Mouse (Mus musculus) liver, postnatal 0 days (tissue): ENCODE measurements around the gene Snw1. TPM values are rescaled to one million over a fixed set of nuclear protein-coding genes. Genes with fewer than 3 reads are reported as not detected.

Experiments
- ATAC-seq: fragments of 200-750 bp; cut with Nextera tagmentation; 2 replicates; pipeline ENCODE4 v1.8.0; 2017; ENCODE audit warnings: mild to moderate bottlenecking, moderate library complexity
- DNase-seq: peaks from one replicate; pipeline ENCODE4 v3.0.0-alpha.2; 2016
- H3K27ac ChIP-seq: fragments of 300-500 bp; sonication (generic); 2 replicates; pipeline ENCODE4 v1.5.1; 2014; ENCODE audit warnings: antibody characterized with exemption, moderate library complexity, mild to moderate bottlenecking, low read depth
- H3K27me3 ChIP-seq: fragments of 300-500 bp; sonication (generic); 2 replicates; pipeline ENCODE4 v1.6.1; 2014; ENCODE audit warnings: low read length, control low read depth, mixed read lengths; ENCODE audit not compliant: insufficient read depth
- H3K36me3 ChIP-seq: fragments of 300-500 bp; sonication (generic); replicated peaks from 2 replicates; pipeline ENCODE4 v1.6.1; 2014; ENCODE audit warnings: mild to moderate bottlenecking, control low read depth, low read length, moderate library complexity, mixed read lengths; ENCODE audit not compliant: insufficient read depth
- H3K4me1 ChIP-seq: fragments of 300-500 bp; sonication (generic); 2 replicates; pipeline ENCODE4 v1.6.1; 2014; ENCODE audit warnings: antibody characterized with exemption, mild to moderate bottlenecking, control low read depth; ENCODE audit not compliant: insufficient read depth
- H3K4me2 ChIP-seq: fragments of 300-500 bp; sonication (generic); 2 replicates; pipeline ENCODE4 v1.6.1; 2014; ENCODE audit warnings: low read depth, mild to moderate bottlenecking, low read length, moderate library complexity, mixed read lengths
- H3K4me3 ChIP-seq: fragments of 300-500 bp; sonication (generic); 2 replicates; pipeline ENCODE4 v1.5.1; 2014; ENCODE audit warnings: low read depth, low read length
- H3K9ac ChIP-seq: fragments of 300-500 bp; sonication (generic); replicated peaks from 2 replicates; pipeline ENCODE4 v1.6.1; 2014; ENCODE audit warnings: mild to moderate bottlenecking, moderate library complexity
- H3K9me3 ChIP-seq: fragments of 300-500 bp; sonication (generic); 2 replicates; pipeline ENCODE4 v1.6.1; 2016; ENCODE audit warnings: mild to moderate bottlenecking, control low read depth, low read length, mixed read lengths
- CTCF ChIP-seq: sonication (generic); IDR thresholded peaks from 2 replicates; pipeline ENCODE4 v1.5.1; 2016; ENCODE audit warnings: antibody characterized with exemption, low read depth
- EP300 ChIP-seq: IDR thresholded peaks from 2 replicates; pipeline ENCODE4 v1.6.1; 2016; ENCODE audit warnings: antibody characterized with exemption, low read depth, mild to moderate bottlenecking
- WGBS: fragments of 180-500 bp; shearing (Covaris S2); extraction: QIAGEN DNeasy Blood & Tissue Kit; methylation state at CpG from one replicate; pipeline ENCODE4 v1.1.7; 2014; ENCODE audit not compliant: insufficient replicate concordance; 5-methylcytosine and 5-hydroxymethylcytosine counted together
- microRNA-seq: library from miRNA; unstranded; fragments of <30 nt; microRNA quantifications from one replicate; pipeline ENCODE4, GENCODE M21; 2016
- polyA plus RNA-seq: library from polyadenylated mRNA; unstranded; fragments of >200 nt; fragmentation: Nextera tagmentation; extraction: Ambion mirVana; gene quantifications from 2 replicates; pipeline ENCODE4 v1.2.1, GENCODE M21; 2015

The Snw1 gene
- polyA plus RNA-seq, 1 experiment from 2014 or later = 41.3 TPM

DNA sequence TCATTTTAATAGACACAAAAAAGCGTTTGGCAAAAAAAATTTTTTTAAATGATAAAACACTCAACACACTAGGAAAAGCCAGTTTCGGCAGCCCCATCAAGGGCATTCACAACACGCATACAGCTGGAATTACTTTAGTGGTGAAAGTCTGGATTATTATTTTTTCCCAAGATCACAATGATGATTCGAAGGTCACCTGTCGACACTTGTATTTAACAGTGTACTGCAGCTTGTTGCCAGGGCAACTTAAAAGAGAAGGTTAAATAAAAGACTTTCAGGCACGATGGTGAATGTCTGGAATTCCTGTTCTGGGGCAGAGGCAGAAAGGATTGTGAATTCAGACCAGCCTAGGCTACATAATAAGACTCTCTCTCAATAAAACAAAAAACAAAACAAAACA, 70.2 kb downstream of the Snw1 start:
- no peak for TF ChIP-seq EP300
- no peak for TF ChIP-seq CTCF
- no peaks in the 10 kb centered on the region for H3K9me3 ChIP-seq
- H3K4me2 ChIP-seq = no peak overlapping the region
- no peak overlapping the region for H3K27ac ChIP-seq
- 0 out of 2 replicates have a peak, but pooled peaks cover 4% of the 10 kb centered on the region for H3K4me1 ChIP-seq
- WGBS = 72% methylated on average over 6 of the region's 6 CpGs
- H3K4me3 ChIP-seq = no peak overlapping the region
- no peak for ATAC-seq
- no peaks in the 10 kb centered on the region for H3K36me3 ChIP-seq
- H3K9ac ChIP-seq = no peak overlapping the region
- DNase-seq = no peak
- no peaks in the 10 kb centered on the region for H3K27me3 ChIP-seq

- TF ChIP-seq CTCF = no peak
- TF ChIP-seq EP300 = no peak
These were observed 72.8 kb downstream of the Snw1 start for GRCm38 (mm10) chr12:87399119-87399819.

More at GRCm38 (mm10) chr12:87399119-87399819, 72.8 kb downstream of the Snw1 start:
- Histone ChIP-seq H3K4me2 (no peak overlapping the region), H3K27me3 (no peaks in the 10 kb centered on the region), H3K27ac (no peak overlapping the region), H3K9ac (no peak overlapping the region), H3K9me3 (no peaks in the 10 kb centered on the region), H3K4me1 (0 out of 2 replicates have a peak, but pooled peaks cover 4% of the 10 kb centered on the region), H3K4me3 (no peak overlapping the region), H3K36me3 (no peaks in the 10 kb centered on the region)
- ATAC-seq (peak; percentile 83), DNase-seq (no peak)
- WGBS = 48% methylated on average over 10 of the region's 10 CpGs

Small RNA genes within 50 kb of the gene (microRNA-seq; reads per million reads assigned to microRNA genes)
- gene Mir3068 = 133 reads per million, percentile 46 among the genes with 10 or more reads in this experiment

Other genes starting within 250 kb of the Snw1 start
- 0.19 and 0.45 TPM in 2 replicates for gene Noxred1, start 233.5 kb downstream of the Snw1 start, polyA plus RNA-seq
- gene Vipas39, start 206.0 kb downstream of the Snw1 start, polyA plus RNA-seq = 8.2 and 8.9 TPM in 2 replicates
- 89.4 and 91.5 TPM in 2 replicates for gene Ahsa1, start 205.8 kb downstream of the Snw1 start, polyA plus RNA-seq
- 0.08 and 0.17 TPM in 2 replicates for gene Ism2, start 172.6 kb downstream of the Snw1 start, polyA plus RNA-seq
- 39.5 and 42.3 TPM in 2 replicates for gene Sptlc2, start 83.9 kb downstream of the Snw1 start, polyA plus RNA-seq
- gene Slirp, start 28.4 kb downstream of the Snw1 start, polyA plus RNA-seq = 132 and 146 TPM in 2 replicates
- 10.1 and 13.1 TPM in 2 replicates for gene Alkbh1, start 28.3 kb downstream of the Snw1 start, polyA plus RNA-seq
- not detected in 2 replicates for gene Gm5788, start 22.4 kb upstream of the Snw1 start, polyA plus RNA-seq
- gene Gm8300, start 42.0 kb upstream of the Snw1 start, polyA plus RNA-seq = not detected in 2 replicates
- not detected in 2 replicates for gene Oog1, start 130.4 kb upstream of the Snw1 start, polyA plus RNA-seq
- not detected in 2 replicates for gene Gm4027, start 146.6 kb upstream of the Snw1 start, polyA plus RNA-seq
- not detected in 2 replicates for gene Gm16381, start 172.3 kb upstream of the Snw1 start, polyA plus RNA-seq